Mouse (Mus musculus): ENCODE results near the gene Gm6993. TPM values are rescaled to one million over a fixed set of nuclear protein-coding genes. Genes with fewer than 3 reads are reported as not detected.

Gm6993 gene
- polyA plus RNA-seq, 1 experiment from 2014 or later: not detected

- H3K4me1 ChIP-seq: peaks cover 6% of the 10 kb centered on the region; the same call in 1 of the 2 replicates
- no peak overlapping the region for H3K27ac ChIP-seq
- WGBS (ENCODE audit: insufficient replicate concordance): 71% methylated on average over 10 of the region's 10 CpGs
- no peak overlapping the region for H3K4me3 ChIP-seq
- no peaks in the 10 kb centered on the region for H3K27me3 ChIP-seq (replicated peaks)
- H3K4me2 ChIP-seq: no peak overlapping the region
- no peak overlapping the region for H3K9ac ChIP-seq
- no peaks in the 10 kb centered on the region for H3K9me3 ChIP-seq (replicated peaks)
- no peak for ATAC-seq
- peaks cover 7% of the 10 kb centered on the region for H3K36me3 ChIP-seq
These were observed 34.8 kb downstream of the Gm6993 start for GRCm38 (mm10) chr12:31275411-31275810.

- Histone ChIP-seq H3K4me3 (no peak overlapping the region), H3K36me3 (peaks cover 7% of the 10 kb centered on the region), H3K9ac (no peak overlapping the region), H3K4me2 (no peak overlapping the region), H3K4me1 (no peaks in the 10 kb centered on the region), H3K27ac (no peak overlapping the region), H3K9me3 (replicated peaks) (no peaks in the 10 kb centered on the region), H3K27me3 (replicated peaks) (no peaks in the 10 kb centered on the region)
- no peak for ATAC-seq
- 77% methylated on average over 11 of the region's 11 CpGs for WGBS (ENCODE audit: insufficient replicate concordance)
These were observed 37.7 kb downstream of the Gm6993 start for GRCm38 (mm10) chr12:31278270-31278669.

- Histone ChIP-seq H3K27ac (no peak overlapping the region), H3K9me3 (replicated peaks) (no peaks in the 10 kb centered on the region), H3K9ac (no peak overlapping the region), H3K4me3 (no peak overlapping the region), H3K4me2 (no peak overlapping the region), H3K27me3 (replicated peaks) (no peaks in the 10 kb centered on the region), H3K36me3 (no peaks in the 10 kb centered on the region), H3K4me1 (no peaks in the 10 kb centered on the region)
- no peak for ATAC-seq
- 69% methylated on average over 7 of the region's 7 CpGs for WGBS (ENCODE audit: insufficient replicate concordance)
These were observed 39.7 kb downstream of the Gm6993 start for GRCm38 (mm10) chr12:31280318-31280717.

DNA sequence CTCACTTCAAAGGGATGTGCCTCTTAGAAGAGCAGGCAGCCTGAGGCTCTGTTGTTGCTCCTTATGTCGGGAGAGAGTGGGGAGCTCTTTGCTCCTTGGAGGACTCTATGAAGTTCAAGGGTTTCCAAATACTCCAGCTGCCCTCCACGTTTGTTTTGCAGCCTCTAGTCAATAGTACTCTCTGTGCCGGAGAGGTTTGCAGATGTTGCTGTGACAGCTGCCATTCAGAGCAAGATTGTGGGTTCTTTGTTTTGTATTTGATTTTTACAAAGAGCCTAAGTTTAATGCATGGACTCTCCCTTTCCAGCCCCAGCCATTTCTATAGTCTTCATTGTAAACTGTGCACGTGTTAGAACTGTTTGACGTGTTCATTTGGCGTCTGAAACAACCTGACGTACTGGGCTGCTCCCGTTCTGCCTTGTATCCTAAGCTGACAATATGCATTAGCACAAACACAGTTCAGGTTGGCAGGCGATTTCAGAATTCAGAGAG, 40.6 kb downstream of the Gm6993 start:
- Histone ChIP-seq H3K27ac (no peak overlapping the region), H3K4me3 (no peak overlapping the region)
- WGBS (ENCODE audit: insufficient replicate concordance): 62% methylated on average over 9 of the region's 9 CpGs

DNA sequence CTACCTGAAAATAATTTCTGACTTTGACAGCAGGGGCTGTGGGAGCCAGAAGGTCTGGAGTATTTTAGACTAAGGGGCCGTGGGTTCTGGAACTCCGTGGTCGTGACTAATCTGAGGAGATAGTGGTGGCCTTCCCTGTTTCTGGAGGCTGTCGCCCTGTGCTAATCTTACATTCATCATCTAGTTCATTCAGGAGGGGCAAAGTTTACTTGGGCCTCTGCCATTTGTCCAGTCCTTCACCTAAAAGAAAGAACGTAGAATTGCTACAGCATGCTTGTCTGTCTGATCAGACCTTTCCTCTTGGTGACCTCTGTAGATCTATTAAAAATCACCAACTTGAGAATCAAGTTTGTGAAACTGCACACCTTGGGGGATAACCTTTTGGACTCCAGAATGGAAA, 41.7 kb downstream of the Gm6993 start:
- no peak for ATAC-seq
- 45% methylated on average over 5 of the region's 5 CpGs for WGBS (ENCODE audit: insufficient replicate concordance)
- H3K4me1 ChIP-seq: no peaks in the 10 kb centered on the region

More for the DNA sequence above, 40.6 kb downstream of the Gm6993 start:
- no peak for ATAC-seq
- no peak overlapping the region for H3K4me2 ChIP-seq
- no peaks in the 10 kb centered on the region for H3K27me3 ChIP-seq (replicated peaks)
- H3K9ac ChIP-seq: no peak overlapping the region
- H3K4me1 ChIP-seq: no peaks in the 10 kb centered on the region
- H3K36me3 ChIP-seq: no peaks in the 10 kb centered on the region
- H3K9me3 ChIP-seq (replicated peaks): no peaks in the 10 kb centered on the region

GRCm38 (mm10) chr12:31283131-31283530, 42.6 kb downstream of the Gm6993 start:
- H3K4me1 ChIP-seq: no peaks in the 10 kb centered on the region
- H3K4me3 ChIP-seq: no peak overlapping the region
- no peaks in the 10 kb centered on the region for H3K27me3 ChIP-seq (replicated peaks)
- H3K9ac ChIP-seq: no peak overlapping the region
- H3K4me2 ChIP-seq: no peak overlapping the region
- WGBS (ENCODE audit: insufficient replicate concordance): 56% methylated on average over 4 of the region's 4 CpGs
- H3K9me3 ChIP-seq (replicated peaks): no peaks in the 10 kb centered on the region
- H3K27ac ChIP-seq: no peak overlapping the region
- H3K36me3 ChIP-seq: no peaks in the 10 kb centered on the region
- ATAC-seq: no peak

More for the DNA sequence above, 41.7 kb downstream of the Gm6993 start:
- Histone ChIP-seq H3K27me3 (replicated peaks) (no peaks in the 10 kb centered on the region), H3K27ac (no peak overlapping the region), H3K9me3 (replicated peaks) (no peaks in the 10 kb centered on the region), H3K36me3 (no peaks in the 10 kb centered on the region), H3K4me2 (no peak overlapping the region), H3K9ac (no peak overlapping the region), H3K4me3 (no peak overlapping the region)

GRCm38 (mm10) chr12:31283617-31284136, 43.1 kb downstream of the Gm6993 start:
- Histone ChIP-seq H3K36me3 (no peaks in the 10 kb centered on the region), H3K9ac (no peak overlapping the region), H3K9me3 (replicated peaks) (no peaks in the 10 kb centered on the region), H3K27ac (no peak overlapping the region), H3K4me1 (no peaks in the 10 kb centered on the region), H3K4me2 (no peak overlapping the region), H3K4me3 (no peak overlapping the region), H3K27me3 (replicated peaks) (no peaks in the 10 kb centered on the region)
- whole genome bisulfite sequencing (ENCODE audit: insufficient replicate concordance): 69% methylated on average over 4 of the region's 4 CpGs
- ATAC-seq: no peak

DNA sequence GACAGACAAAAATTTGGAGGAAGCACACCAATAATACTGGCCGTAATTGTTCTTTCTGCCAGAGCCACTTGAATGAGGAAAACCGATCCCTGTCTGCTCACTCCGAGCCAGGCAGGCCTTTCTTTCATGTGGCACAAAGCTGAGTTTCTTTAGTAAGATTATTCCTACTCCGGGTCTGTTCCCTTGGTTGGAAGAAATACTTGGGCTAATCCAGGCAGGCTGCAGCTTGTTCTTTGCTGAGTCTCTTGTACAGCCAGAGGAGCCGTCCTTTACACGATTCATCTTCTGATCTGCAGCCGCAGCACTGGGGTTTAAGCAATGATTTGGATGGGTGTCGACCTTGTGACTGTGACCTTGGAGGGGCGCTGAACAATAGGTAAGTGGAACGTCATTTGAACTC, 48.5 kb downstream of the Gm6993 start:
- H3K27ac ChIP-seq: no peak overlapping the region
- no peak overlapping the region for H3K9ac ChIP-seq
- no peaks in the 10 kb centered on the region for H3K9me3 ChIP-seq (replicated peaks)
- peaks cover 7% of the 10 kb centered on the region; the same call in 1 of the 2 replicates for H3K36me3 ChIP-seq
- ATAC-seq: no peak
- 86% methylated on average over 10 of the region's 10 CpGs for WGBS (ENCODE audit: insufficient replicate concordance)
- no peak overlapping the region for H3K4me3 ChIP-seq
- no peaks in the 10 kb centered on the region for H3K27me3 ChIP-seq (replicated peaks)
- H3K4me1 ChIP-seq: no peaks in the 10 kb centered on the region
- no peak overlapping the region for H3K4me2 ChIP-seq

Other genes with a start within 250 kb of the Gm6993 start
- 1.3 and 1.4 TPM in 2 replicates for gene Fam110c, start 166.9 kb upstream of the Gm6993 start, polyA plus RNA-seq (2016; fragmentation: Nextera tagmentation; extraction: Ambion mirVana)
- gene Lamb1, start 24.5 kb downstream of the Gm6993 start, polyA plus RNA-seq (2016; fragmentation: Nextera tagmentation; extraction: Ambion mirVana): 8.3 and 8.6 TPM in 2 replicates
- 110 and 111 TPM in 2 replicates for gene Dld, start 110.7 kb downstream of the Gm6993 start, polyA plus RNA-seq (2016; fragmentation: Nextera tagmentation; extraction: Ambion mirVana)
- not detected in 2 replicates for gene Slc26a3, start 150.1 kb downstream of the Gm6993 start, polyA plus RNA-seq (2016; fragmentation: Nextera tagmentation; extraction: Ambion mirVana)